Mouse (Mus musculus): ENCODE data around the gene Nlk.
"Not testable (repeated sequence)": the region's sequence is repeated elsewhere in the genome, so short reads cannot be mapped to it uniquely, and the experiment has no call there.

Gene Nlk

GRCm38 (mm10) chr11:78536690-78537084 lies 160.5 kb downstream of the Nlk start:
- no peak for DNase-seq

GRCm38 (mm10) chr11:78536080-78536689 lies 161.0 kb downstream of the Nlk start, which contains the start of the genes Tnfaip1 and Ift20:
Gene Tnfaip1 (minus strand): TSS chr11:78536332.
Gene Ift20 (plus strand): TSS chr11:78536361.
- peak; percentile 98 to 99 for DNase-seq

- peak in 1 of 2 experiments; percentile 39 for DNase-seq
These were observed 161.6 kb downstream of the Nlk start for GRCm38 (mm10) chr11:78535376-78536079.

- no peak for DNase-seq
These were observed 162.7 kb downstream of the Nlk start for GRCm38 (mm10) chr11:78534516-78534915.

- not testable (repeated sequence) for DNase-seq
These were observed 165.7 kb downstream of the Nlk start for GRCm38 (mm10) chr11:78531515-78531914.

- DNase-seq = peak; percentile 42 to 50
These were observed 166.1 kb downstream of the Nlk start for GRCm38 (mm10) chr11:78531046-78531445.

GRCm38 (mm10) chr11:78530001-78530400 lies 167.2 kb downstream of the Nlk start:
- no peak for DNase-seq

GRCm38 (mm10) chr11:78528714-78529113 lies 168.5 kb downstream of the Nlk start:
- no peak for DNase-seq

GRCm38 (mm10) chr11:78524838-78525237 lies 172.3 kb downstream of the Nlk start:
- DNase-seq = peak; percentile 84 to 90

GRCm38 (mm10) chr11:78523241-78523955 lies 173.8 kb downstream of the Nlk start:
- peak; percentile 34 to 53 for DNase-seq

GRCm38 (mm10) chr11:78522481-78522997 lies 174.6 kb downstream of the Nlk start:
- DNase-seq = peak; percentile 81 to 83

GRCm38 (mm10) chr11:78521880-78522279 lies 175.3 kb downstream of the Nlk start:
- peak in 1 of 2 experiments; percentile 48 for DNase-seq

- no peak for DNase-seq
These were observed 178.2 kb downstream of the Nlk start for GRCm38 (mm10) chr11:78518931-78519330.

Measured in cerebellum, postnatal 10 days (tissue).